Mouse (Mus musculus) thymus, postnatal 4 days (tissue): Measurements from ENCODE around the gene Olfr633.
"Not testable (repeated sequence)": the region's sequence is repeated elsewhere in the genome, so short reads cannot be mapped to it uniquely, and the experiment has no call there.

Source experiments
- DNase-seq: peaks from one replicate; pipeline ENCODE4 v3.0.0; 2021

The Olfr633 gene

GRCm38 (mm10) chr7:103944137-103944536 lies at the start of gene Olfr633:
Olfr633 (plus strand) TSS chr7:103944437.
- DNase-seq = no peak

GRCm38 (mm10) chr7:103903187-103903586 lies 41.0 kb upstream of the Olfr633 start, which contains the start of gene Olfr65:
Olfr65 (plus strand) TSS chr7:103903487.
- no peak for DNase-seq

- DNase-seq = no peak
Observed at GRCm38 (mm10) chr7:103910047-103910446, 34.2 kb upstream of the Olfr633 start.

- no peak for DNase-seq
Observed at GRCm38 (mm10) chr7:103912969-103913511, 31.2 kb upstream of the Olfr633 start.

DNA sequence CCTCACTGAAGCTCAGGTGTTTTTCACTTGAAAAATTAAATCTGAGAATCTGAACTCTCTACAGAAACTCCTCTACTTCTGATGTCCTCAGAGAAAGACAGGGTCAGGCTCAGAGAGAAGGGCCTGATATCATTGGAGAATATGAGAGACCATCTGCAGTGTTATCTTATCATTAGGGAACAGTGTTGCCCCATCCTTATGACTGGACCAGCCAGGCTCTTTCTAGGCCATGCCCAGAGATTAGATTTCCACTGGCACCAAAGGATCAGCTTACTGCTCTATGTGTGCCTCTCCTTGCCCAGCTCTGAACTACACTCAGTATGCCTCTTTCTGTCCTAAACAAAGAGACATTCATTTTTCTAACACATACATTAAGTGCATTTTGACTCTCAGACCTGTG lies 28.9 kb upstream of the Olfr633 start:
- no peak for DNase-seq

DNA sequence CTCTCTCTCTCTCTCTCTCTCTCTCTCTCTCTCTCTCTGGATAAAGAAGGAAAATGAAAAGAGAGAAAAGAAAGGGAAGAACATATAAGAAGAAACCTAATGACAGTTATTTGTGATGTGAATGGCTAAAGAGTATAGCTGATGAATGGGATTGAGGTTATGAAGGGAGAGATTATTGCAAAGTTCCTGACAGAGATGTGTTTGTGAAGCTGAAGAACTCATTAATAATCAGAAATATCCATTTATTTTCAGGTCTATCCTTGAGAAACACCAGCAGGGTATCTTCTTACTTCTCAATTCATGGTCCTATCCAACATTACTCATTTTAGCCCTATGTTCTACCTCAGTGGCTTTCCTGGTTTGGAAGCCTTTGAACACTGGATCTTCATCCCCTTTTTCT lies 15.7 kb upstream of the Olfr633 start, which contains the start of gene Olfr631:
TSS of gene Olfr631 (plus strand) at position 301 of the 400 bp plus-strand sequence.
- no peak for DNase-seq

DNA sequence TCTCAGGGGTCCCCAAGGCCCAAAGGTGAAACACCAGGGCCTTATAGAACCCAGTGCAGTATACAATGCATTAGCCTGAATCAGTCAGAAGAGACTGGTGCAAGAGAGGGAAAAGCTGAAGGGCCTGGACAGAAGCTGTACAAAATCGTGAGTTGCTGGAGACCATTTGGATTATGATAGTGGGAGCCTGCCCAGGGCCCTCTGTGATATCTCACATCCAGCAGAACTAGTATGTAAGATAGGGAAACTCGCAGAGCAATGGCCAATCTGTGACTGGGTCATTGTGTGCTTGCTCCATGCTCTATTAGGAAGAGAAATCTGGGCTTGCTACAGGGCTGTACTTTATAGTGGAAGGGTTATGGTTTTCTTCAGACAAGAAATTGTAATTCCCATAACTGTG lies 10.0 kb upstream of the Olfr633 start, which contains the start of gene Olfr632:
TSS of gene Olfr632 (plus strand) at position 84 of the 400 bp plus-strand sequence.
- no peak for DNase-seq

DNA sequence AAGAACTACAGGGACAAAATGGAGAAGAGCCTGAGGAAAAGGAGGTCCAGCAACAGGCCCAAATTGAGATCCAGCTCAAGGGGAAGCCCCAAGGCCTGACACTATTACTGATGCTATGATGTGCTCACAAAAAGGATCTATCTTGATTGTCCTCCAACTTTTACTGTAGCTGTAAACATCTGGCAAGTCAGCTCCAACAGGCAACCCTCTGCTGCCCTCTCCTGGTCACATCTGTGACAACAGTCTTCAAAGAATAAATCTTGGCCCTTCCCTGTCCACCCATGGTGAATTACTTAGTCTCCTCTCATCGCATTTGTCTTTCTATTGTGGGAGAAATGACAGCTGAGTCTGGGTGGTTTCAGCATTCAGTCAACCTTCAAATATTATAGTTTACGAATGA lies 1.5 kb upstream of the Olfr633 start:
- peak; percentile 64 for DNase-seq

- DNase-seq = not testable (repeated sequence)
Observed at GRCm38 (mm10) chr7:103966873-103967272, 22.6 kb downstream of the Olfr633 start.

DNA sequence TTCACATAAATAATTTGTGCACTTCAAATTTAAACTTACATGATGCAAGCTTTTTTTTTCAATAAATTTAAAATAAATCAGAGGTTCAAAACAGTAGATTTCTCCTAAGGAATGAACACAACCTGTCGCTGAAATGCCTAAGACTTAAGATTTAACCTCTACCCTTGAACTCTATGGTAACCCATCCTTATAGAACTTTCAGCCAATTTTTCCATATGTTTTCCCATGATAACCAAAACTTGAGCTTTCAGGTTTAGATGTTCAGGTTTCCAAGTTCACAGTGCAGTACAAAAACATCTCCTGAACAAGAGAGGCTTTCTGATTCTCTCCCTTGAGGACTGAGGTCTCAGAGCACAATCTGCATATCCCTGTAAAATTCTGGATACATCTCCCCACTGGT lies 26.6 kb downstream of the Olfr633 start, which contains the start of gene Olfr635:
TSS of gene Olfr635 (plus strand) at position 301 of the 400 bp plus-strand sequence.
- no peak for DNase-seq

DNA sequence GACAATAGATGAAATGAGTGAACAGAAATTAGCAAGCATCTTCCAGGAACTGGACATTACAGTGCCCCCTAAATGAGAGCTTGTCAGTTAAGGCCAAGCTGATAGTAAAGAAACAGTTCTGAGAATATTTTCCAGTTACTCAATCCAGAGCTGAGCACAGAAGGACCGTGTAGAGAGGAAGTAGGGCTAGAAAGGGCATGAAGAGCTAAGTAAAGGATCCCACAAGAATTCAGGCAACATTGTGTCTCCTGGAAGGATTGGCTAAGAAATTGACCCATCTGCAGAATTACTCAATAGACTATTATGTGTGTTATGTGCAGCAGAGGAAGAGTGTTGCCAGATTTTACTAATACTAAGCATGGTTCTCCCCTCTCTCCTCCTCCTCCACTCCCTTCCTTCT lies 27.5 kb downstream of the Olfr633 start:
- no peak for DNase-seq

- DNase-seq = no peak
Observed at GRCm38 (mm10) chr7:103998446-103998845, 54.2 kb downstream of the Olfr633 start, which contains the start of gene Olfr638. Olfr638 (plus strand) TSS chr7:103998746.
